Mouse (Mus musculus) adrenal gland, postnatal 14 days (tissue): ENCODE measurements around the gene Tenm2. TPM values are rescaled to one million over a fixed set of nuclear protein-coding genes. Genes with fewer than 3 reads are reported as not detected.
A peak's percentile ranks its signal among the peaks of the same experiment; 100 is the strongest.

ENCODE experiments used
- DNase-seq: peaks from one replicate; pipeline ENCODE4 v3.0.0; 2021; ENCODE audit warnings: mixed read lengths
- total RNA-seq: library from RNA; stranded (reverse); gene quantifications from 2 replicates; pipeline ENCODE4 v1.2.3, GENCODE M21; 2021

The Tenm2 gene
- total RNA-seq, 1 experiment from 2014 or later = 0.41 TPM

DNA sequence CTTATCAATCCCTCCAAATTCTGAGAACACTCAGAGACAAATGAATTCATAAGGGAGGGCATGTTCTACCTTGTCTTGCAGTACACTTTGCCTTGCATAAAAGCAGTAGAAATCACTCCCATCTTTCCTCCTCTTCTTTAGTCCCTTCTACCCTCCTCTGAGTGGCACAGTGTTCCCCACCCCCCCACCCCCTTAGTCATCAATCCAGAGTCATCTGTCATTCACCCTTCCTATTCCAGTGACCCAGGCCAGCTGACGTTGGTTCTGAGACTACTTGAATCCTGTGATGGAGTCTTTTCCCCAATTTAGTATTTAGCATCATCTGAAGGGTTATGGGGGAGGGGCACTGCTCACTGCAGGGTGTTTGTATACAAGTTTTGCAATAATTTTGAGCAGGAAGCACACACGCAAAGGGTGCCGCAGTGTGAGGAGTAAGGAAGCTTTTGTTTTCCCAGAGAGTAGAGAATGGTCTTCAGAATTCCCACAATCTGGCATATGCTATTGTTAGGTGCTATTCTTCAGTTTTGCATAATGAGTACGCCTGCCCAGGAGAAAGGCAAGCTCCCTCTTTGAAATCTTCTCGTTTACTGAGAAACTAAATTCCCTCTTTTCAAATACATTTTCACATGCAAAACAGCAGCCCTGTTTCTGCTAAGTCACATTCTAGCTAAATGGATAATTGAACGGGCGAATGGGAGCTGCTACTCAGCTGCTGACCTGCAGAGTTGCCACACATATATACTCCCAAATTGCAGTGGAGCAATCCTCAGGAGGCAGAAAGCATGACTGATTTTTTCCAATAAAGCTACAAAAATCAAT lies 1115.0 kb downstream of the Tenm2 start:
- DNase-seq = no peak

DNA sequence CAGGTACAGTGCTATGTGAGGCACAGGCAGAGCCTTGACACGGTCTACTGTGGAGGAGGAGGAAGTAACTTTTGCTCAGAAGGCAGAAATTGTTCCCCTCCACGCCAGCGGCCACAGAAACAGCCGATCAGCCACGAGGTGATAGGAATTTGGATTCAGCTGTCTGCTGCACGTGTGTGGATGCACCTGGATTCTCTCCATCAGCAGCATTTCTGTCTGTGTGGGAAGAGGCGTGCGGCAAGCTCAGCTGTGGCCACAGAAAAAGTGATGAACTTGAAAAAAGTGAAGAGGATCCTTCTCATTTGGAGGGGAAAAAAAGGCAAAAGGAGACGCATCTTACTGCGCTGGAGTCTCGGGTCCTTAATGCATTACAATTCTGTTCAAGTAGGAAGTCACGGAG lies 1122.4 kb downstream of the Tenm2 start:
- DNase-seq = no peak

- DNase-seq = no peak
Observed at GRCm38 (mm10) chr11:36108970-36109731, 1126.6 kb downstream of the Tenm2 start.

DNA sequence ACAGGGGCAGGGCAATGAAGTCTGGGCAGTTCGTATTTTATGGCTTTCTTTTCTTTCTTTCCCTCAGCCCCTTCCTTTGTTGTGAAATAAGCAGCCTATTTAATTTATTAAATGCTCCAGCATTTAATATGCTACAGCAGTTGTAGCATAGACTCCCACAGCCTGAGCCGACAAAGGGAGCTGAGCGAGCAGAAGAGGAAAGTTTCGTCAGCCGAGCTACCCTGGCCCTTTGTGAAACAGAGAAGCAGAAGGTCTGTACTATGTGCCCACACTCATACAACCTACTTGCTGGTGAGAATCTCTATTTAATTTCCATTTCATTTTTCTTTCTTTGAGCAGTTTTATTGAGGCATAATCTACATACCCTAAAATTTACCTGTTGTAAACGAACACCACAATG lies 1127.9 kb downstream of the Tenm2 start:
- DNase-seq = no peak

DNA sequence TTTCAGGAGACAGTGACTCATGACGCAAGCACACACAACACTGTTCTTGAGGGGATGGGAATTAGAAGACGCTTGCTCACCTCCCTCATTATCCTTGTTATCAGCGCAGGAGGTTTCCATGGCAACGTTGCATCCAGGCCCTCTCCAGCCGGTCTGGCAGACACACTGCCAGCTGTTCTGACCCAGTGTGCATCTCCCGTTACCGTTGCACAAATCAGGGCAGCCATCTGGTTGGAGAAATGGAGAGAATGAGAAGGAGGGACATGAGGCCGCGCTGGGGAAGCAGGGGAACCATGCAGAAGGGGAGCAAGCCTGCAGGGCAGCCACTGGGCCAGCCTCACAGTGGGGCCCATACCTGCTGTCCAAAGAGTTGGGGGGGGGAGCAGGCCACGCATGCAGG lies 1129.1 kb downstream of the Tenm2 start:
- peak; percentile 10 for DNase-seq

DNA sequence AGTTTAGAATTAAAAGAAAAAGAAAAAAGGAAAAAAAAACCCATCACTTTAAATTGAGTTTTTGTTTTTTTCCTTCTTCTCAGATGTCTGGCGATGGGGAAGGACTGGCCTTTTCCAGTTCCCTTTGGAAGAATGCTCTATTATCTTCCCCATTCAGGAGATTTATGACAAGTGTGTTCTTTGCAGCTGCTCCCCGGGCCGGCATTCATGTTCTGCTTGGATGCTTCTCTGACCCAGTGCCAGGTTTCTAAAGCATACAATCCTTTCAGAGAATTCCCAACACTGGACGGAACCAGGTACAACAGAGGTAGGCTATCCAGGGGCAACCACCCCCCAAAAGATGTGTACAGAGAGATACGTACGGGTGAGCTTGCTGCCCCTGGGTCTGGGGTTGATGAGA lies 1132.2 kb downstream of the Tenm2 start:
- no peak for DNase-seq

DNA sequence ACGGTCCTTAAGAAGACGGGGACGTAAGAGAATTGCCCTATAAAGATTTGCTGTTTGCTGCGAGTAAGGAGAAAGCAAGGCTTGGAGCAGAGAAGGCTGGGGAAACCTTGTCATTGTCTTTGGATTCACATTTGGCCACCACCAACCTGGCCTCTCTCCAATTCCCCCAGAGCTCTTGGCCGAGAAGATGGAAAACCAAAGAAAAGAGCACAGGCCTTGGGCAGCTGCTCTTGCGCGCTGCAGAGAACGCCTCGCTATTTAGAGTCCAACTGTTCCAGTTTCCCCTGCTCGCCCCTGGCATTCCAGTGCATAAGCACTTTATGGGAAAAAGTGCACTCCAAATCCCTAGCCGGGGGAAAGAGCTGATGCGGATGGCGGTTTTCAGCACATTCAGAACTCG lies 1139.5 kb downstream of the Tenm2 start:
- no peak for DNase-seq

- peak; percentile 22 for DNase-seq
Observed at GRCm38 (mm10) chr11:36090210-36090609, 1145.6 kb downstream of the Tenm2 start.

DNA sequence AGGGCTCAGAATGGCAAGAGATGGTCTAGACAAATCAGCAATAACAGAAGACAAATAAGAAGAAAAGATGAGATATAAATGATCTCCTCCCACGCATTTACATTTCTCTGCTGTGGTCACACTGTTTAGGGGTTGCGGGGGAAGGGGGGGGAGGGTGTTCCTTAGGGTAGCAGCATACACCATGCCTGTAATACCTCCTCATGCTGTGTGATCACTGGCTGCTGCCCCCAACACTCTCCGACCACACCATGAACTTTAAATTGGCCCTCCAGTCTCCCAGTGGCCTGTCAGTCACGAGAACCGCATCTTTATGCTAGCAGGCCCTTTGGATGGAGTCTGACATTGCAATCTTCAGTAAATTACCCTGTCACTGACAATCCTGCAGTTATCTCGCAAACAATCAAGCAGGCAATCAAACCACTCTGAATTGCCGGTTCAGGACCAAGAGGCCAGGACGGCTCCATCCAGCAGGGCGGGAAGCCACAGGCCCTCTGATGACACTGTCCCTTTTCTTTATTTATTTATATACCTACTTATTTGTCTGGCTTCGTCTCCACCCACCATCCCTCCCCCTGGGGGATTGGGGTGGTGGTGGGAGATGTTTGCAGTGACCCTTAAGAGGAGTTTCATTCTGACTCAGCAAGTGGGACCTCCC lies 1154.2 kb downstream of the Tenm2 start:
- no peak for DNase-seq

DNA sequence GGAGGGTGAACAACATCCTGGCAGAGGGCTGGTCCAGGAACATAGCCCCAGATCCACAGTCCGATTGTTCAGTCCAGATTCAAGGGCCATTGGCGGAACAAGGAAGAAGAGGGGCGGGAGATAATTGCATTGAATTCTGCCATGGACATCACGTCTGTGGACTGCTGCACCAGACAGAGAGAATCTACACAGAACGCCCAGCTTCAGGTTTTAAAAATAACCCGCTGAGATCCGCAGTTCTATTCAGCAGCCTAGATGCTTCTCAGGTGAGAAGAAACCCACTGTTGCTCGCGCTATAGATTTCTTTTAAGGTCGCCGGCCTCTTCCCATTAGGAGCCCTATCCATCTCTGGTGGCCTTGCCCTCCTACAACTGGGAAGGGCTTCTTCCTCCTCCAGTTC lies 1155.0 kb downstream of the Tenm2 start:
- DNase-seq = no peak

DNA sequence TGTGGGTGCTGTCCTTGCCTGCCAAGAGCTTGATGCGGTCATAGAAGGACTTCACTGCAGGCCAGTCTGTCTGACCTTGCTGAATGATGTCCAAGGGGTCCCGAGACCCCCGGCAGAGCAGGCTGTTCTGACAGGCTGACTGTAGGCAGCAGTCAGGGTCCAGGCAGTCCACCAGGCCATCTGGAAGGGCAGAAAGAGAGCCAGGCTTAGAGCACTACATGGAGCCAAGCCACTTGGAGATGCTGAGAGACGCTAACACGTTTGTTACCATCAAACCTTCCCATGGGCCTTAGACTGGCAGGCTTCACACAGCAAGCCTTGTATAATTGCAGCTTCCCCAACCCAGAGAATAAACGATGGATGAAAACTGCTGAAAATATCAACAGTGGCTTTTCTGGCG lies 1157.4 kb downstream of the Tenm2 start:
- DNase-seq = no peak

GRCm38 (mm10) chr11:36074015-36074567 lies 1161.7 kb downstream of the Tenm2 start:
- DNase-seq = no peak

GRCm38 (mm10) chr11:36073074-36073818 lies 1162.5 kb downstream of the Tenm2 start:
- DNase-seq = no peak

DNA sequence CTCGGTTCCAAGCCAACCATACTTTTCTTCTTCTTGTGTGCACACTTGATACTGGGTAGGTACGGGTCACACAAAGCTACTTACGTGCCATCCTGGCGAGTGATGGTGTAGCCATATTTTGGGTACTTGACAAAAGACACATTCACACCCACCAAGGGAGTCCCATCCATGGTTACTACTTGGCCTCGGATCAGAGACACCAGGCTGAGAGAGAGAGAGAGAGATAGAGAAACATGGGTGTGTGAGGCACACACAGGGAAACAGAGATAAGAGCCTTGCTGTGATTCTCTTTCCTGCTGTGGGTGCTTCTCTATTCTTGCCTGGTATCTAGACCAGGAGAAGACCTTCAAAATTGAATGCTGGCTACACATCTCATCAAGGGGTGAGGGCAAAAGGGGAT lies 1163.1 kb downstream of the Tenm2 start:
- no peak for DNase-seq

DNA sequence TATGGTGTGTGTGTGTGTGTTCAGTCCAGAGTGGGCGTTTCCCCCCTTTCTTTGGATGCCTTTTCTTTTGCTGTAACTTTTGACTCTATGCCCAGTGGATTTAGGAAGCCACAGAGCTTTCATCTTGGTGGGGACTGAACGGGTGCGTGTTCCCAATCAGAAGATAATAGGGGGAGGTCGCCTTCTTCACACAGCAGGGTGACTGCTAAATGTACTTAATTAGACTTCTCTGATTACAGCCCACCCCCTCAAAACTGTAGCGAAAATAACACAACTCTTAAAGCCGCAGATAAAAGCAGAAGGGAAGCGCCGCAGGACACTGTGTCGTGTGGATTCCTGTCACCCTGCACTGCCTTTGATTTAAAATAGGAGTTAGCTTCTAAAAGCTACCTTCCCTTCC lies 1163.7 kb downstream of the Tenm2 start:
- no peak for DNase-seq

- no peak for DNase-seq
Observed at GRCm38 (mm10) chr11:36059325-36059843, 1176.4 kb downstream of the Tenm2 start.

GRCm38 (mm10) chr11:36056525-36056924 lies 1179.2 kb downstream of the Tenm2 start:
- no peak for DNase-seq

DNA sequence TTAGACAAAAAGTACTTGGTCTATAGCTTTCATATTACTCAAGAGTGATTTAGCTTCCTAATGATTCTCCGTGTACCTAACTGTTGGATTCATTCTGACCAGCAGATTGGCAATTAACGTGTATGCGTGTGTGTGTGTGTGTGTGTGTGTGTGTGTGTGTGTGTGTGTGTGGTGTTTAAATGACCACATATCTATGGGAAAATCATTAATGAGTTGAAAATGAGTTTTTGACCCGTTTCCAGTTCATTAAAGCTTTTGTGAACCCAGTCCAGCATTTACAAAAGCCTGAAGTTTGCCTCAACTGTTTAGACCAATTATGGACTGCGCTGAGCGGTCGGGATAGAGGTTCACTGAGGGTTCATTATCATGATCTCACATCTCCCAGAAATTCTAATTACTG lies 1181.4 kb downstream of the Tenm2 start:
- DNase-seq = no peak

GRCm38 (mm10) chr11:36053457-36053856 lies 1182.3 kb downstream of the Tenm2 start:
- no peak for DNase-seq

GRCm38 (mm10) chr11:36052598-36052997 lies 1183.2 kb downstream of the Tenm2 start:
- peak; percentile 23 for DNase-seq

GRCm38 (mm10) chr11:36052091-36052490 lies 1183.7 kb downstream of the Tenm2 start:
- DNase-seq = no peak

GRCm38 (mm10) chr11:36049547-36049946 lies 1186.2 kb downstream of the Tenm2 start:
- no peak for DNase-seq
